Mouse (Mus musculus) kidney, adult 2 months (tissue): ENCODE measurements around the gene Casc3. TPM values are rescaled to one million over a fixed set of nuclear protein-coding genes. Genes with fewer than 3 reads are reported as not detected.

Experiments
- DNase-seq: peaks from one replicate; pipeline ENCODE4 v3.0.0; 2021
- H3K27ac ChIP-seq: fragments of 200-500 bp; 2 replicates; pipeline ENCODE4 v1.5.1; 2012; ENCODE audit warnings: low read depth, low read length, control low read depth, inconsistent platforms; ENCODE audit not compliant: insufficient read depth
- H3K27me3 ChIP-seq: fragments of 200-500 bp; replicated peaks from 2 replicates; pipeline ENCODE4 v1.6.1; 2012; ENCODE audit warnings: mild to moderate bottlenecking, moderate library complexity, low read length, inconsistent platforms; ENCODE audit not compliant: control insufficient read depth, insufficient read depth
- H3K36me3 ChIP-seq: fragments of 200-500 bp; 2 replicates; pipeline ENCODE4 v1.6.1; 2012; ENCODE audit warnings: mild to moderate bottlenecking, moderate library complexity, low read length, inconsistent platforms; ENCODE audit not compliant: control insufficient read depth, insufficient read depth
- H3K4me1 ChIP-seq: fragments of 200-500 bp; 2 replicates; pipeline ENCODE4 v1.6.1; 2011; ENCODE audit warnings: low read length; ENCODE audit not compliant: control insufficient read depth, insufficient read depth
- H3K4me3 ChIP-seq: fragments of 200-500 bp; 2 replicates; pipeline ENCODE4 v1.5.1; 2011; ENCODE audit warnings: mild to moderate bottlenecking, low read depth, low read length, control low read depth; ENCODE audit not compliant: insufficient read depth
- CTCF ChIP-seq: fragments of 200-500 bp; conservative IDR thresholded peaks from 2 replicates; pipeline ENCODE4 v1.5.1; 2011; ENCODE audit warnings: low read depth, mild to moderate bottlenecking, control low read depth, low read length, moderate library complexity, mixed read lengths; ENCODE audit not compliant: insufficient read depth, insufficient read length
- POLR2A ChIP-seq: fragments of 200-500 bp; IDR thresholded peaks from one replicate; pipeline ENCODE4 v1.6.1; 2011; ENCODE audit warnings: low read depth, low read length, control low read depth
- WGBS: fragments of 180-500 bp; shearing (Covaris S2); methylation state at CpG from one replicate; pipeline ENCODE4 v1.1.7; 2018; 5-methylcytosine and 5-hydroxymethylcytosine counted together
- polyA plus RNA-seq: library from polyadenylated mRNA; depleted of rRNA; stranded (reverse); fragments of >200 nt; gene quantifications from 2 replicates; pipeline ENCODE4 v1.2.3, GENCODE M21; 2012

The Casc3 gene
- polyA plus RNA-seq, 1 experiment, result 24.5 TPM

- TF ChIP-seq POLR2A (no peak), CTCF (no peak)
- peak; percentile 65 for DNase-seq
- Histone ChIP-seq H3K4me1 (peaks cover 35% of the 10 kb centered on the region), H3K27ac (peak overlapping the region; percentile 34), H3K4me3 (no peak overlapping the region), H3K36me3 (no peaks in the 10 kb centered on the region), H3K27me3 (no peaks in the 10 kb centered on the region)
- 36% methylated on average over 13 of the region's 14 CpGs for WGBS
Measured at GRCm38 (mm10) chr11:98781851-98782512, 22.7 kb upstream of the Casc3 start.

- 11% methylated on average over 17 of the region's 17 CpGs for WGBS
- Histone ChIP-seq H3K27ac (peak overlapping the region; percentile 93), H3K4me3 (peak overlapping the region; percentile 7; the same call in 1 of the 2 replicates), H3K4me1 (peaks cover 32% of the 10 kb centered on the region), H3K27me3 (no peaks in the 10 kb centered on the region), H3K36me3 (no peaks in the 10 kb centered on the region)
- TF ChIP-seq CTCF, result no peak
- DNase-seq, result no peak
Measured at GRCm38 (mm10) chr11:98782651-98783235, 22.0 kb upstream of the Casc3 start.

- Histone ChIP-seq H3K36me3 (no peaks in the 10 kb centered on the region), H3K27me3 (no peaks in the 10 kb centered on the region), H3K4me1 (peaks cover 34% of the 10 kb centered on the region), H3K4me3 (peak overlapping the region; percentile 7; the same call in 1 of the 2 replicates), H3K27ac (peak overlapping the region; percentile 93)
- TF ChIP-seq CTCF (no peak), POLR2A (peak; percentile 68)
- under 1% methylated on average over 20 of the region's 20 CpGs for WGBS
- peak; percentile 99 for DNase-seq
Measured at GRCm38 (mm10) chr11:98783236-98783696, 21.4 kb upstream of the Casc3 start.

- H3K4me3 ChIP-seq, result no peak overlapping the region
- H3K4me1 ChIP-seq, result peaks cover 36% of the 10 kb centered on the region
- no peaks in the 10 kb centered on the region for H3K36me3 ChIP-seq
- no peak for DNase-seq
- no peaks in the 10 kb centered on the region for H3K27me3 ChIP-seq
- WGBS, result 58% methylated on average over 4 of the region's 4 CpGs
- H3K27ac ChIP-seq, result peak overlapping the region; percentile 93
- no peak for TF ChIP-seq CTCF
- TF ChIP-seq POLR2A, result no peak
Measured at GRCm38 (mm10) chr11:98784139-98784538, 20.6 kb upstream of the Casc3 start.

GRCm38 (mm10) chr11:98785214-98785613 is 19.5 kb upstream of the Casc3 start:
- Histone ChIP-seq H3K27ac (peak overlapping the region; percentile 97), H3K36me3 (no peaks in the 10 kb centered on the region), H3K4me3 (no peak overlapping the region), H3K4me1 (peaks cover 36% of the 10 kb centered on the region), H3K27me3 (no peaks in the 10 kb centered on the region)
- DNase-seq, result peak; percentile 38
- 32% methylated on average over 10 of the region's 10 CpGs for WGBS
- TF ChIP-seq POLR2A, result no peak
- no peak for TF ChIP-seq CTCF

- peak; percentile 87 for DNase-seq
- WGBS, result 3% methylated on average over 12 of the region's 12 CpGs
- TF ChIP-seq POLR2A (no peak), CTCF (peak; percentile 54)
Measured at GRCm38 (mm10) chr11:98785772-98786281, 18.9 kb upstream of the Casc3 start.

GRCm38 (mm10) chr11:98786359-98787214 is 18.1 kb upstream of the Casc3 start:
- H3K27me3 ChIP-seq, result no peaks in the 10 kb centered on the region
- peak; percentile 84 for TF ChIP-seq CTCF
- no peak for TF ChIP-seq POLR2A
- peak overlapping the region; percentile 97 for H3K27ac ChIP-seq
- WGBS, result under 1% methylated on average over 14 of the region's 15 CpGs
- DNase-seq, result peak; percentile 99
- peaks cover 33% of the 10 kb centered on the region for H3K4me1 ChIP-seq
- peak overlapping the region; percentile 30 for H3K4me3 ChIP-seq
- H3K36me3 ChIP-seq, result no peaks in the 10 kb centered on the region

More at GRCm38 (mm10) chr11:98785772-98786281, 18.9 kb upstream of the Casc3 start:
- no peaks in the 10 kb centered on the region for H3K27me3 ChIP-seq
- peaks cover 36% of the 10 kb centered on the region for H3K4me1 ChIP-seq
- no peaks in the 10 kb centered on the region for H3K36me3 ChIP-seq
- peak overlapping the region; percentile 97 for H3K27ac ChIP-seq
- peak overlapping the region; percentile 30; the same call in 1 of the 2 replicates for H3K4me3 ChIP-seq
